Mouse (Mus musculus) myocyte (in vitro differentiated cells): Measurements from ENCODE around the gene Smoc2. TPM values are rescaled to one million over a fixed set of nuclear protein-coding genes. Genes with fewer than 3 reads are reported as not detected.

Source experiments
- H3K27me3 ChIP-seq: one replicate; pipeline ENCODE4 v1.6.1; 2011; ENCODE audit not compliant: control insufficient read depth, insufficient read depth, insufficient read length
- H3K36me3 ChIP-seq: one replicate; pipeline ENCODE4 v1.6.1; 2011; ENCODE audit not compliant: control insufficient read depth, insufficient read depth
- H3K4me2 ChIP-seq: one replicate; pipeline ENCODE4 v1.6.1; 2011; ENCODE audit warnings: low read depth, control low read depth
- H3K4me3 ChIP-seq: one replicate; pipeline ENCODE4 v1.5.1; 2011; ENCODE audit warnings: mild to moderate bottlenecking, control low read depth, moderate library complexity
- H3K79me2 ChIP-seq: one replicate; pipeline ENCODE4 v1.6.1; 2011; ENCODE audit not compliant: control insufficient read depth, insufficient read depth
- H3ac ChIP-seq: one replicate; pipeline ENCODE4 v1.6.1; 2011; ENCODE audit not compliant: control insufficient read depth, insufficient read length
- CEBPB ChIP-seq: IDR thresholded peaks from 2 replicates; pipeline ENCODE4 v1.6.1; 2011; ENCODE audit warnings: mild to moderate bottlenecking, moderate library complexity; ENCODE audit not compliant: poor library complexity, insufficient read depth, severe bottlenecking
- E2F4 ChIP-seq: IDR thresholded peaks from one replicate; pipeline ENCODE4 v1.6.1; 2011; ENCODE audit warnings: mild to moderate bottlenecking, control low read depth, moderate library complexity; ENCODE audit not compliant: insufficient read depth
- MAX ChIP-seq: IDR thresholded peaks from one replicate; pipeline ENCODE4 v1.6.1; 2011; ENCODE audit warnings: low read depth, mild to moderate bottlenecking, control low read depth
- MYOD1 ChIP-seq, 3 experiments: IDR thresholded peaks; one replicate each; pipeline ENCODE4 v1.6.1; 2011; ENCODE audit warnings: control low read depth in 2 of 3, low read depth in 2 of 3, mild to moderate bottlenecking in 2 of 3, moderate library complexity in 1 of 3; ENCODE audit not compliant: insufficient read length in 2 of 3, control insufficient read depth in 1 of 3
- MYOG ChIP-seq, 3 experiments: IDR thresholded peaks; one replicate each; pipeline ENCODE4 v1.6.1; 2011; ENCODE audit warnings: control low read depth in 2 of 3, low read depth in 2 of 3, mild to moderate bottlenecking in 2 of 3; ENCODE audit not compliant: insufficient read length in 2 of 3, control insufficient read depth in 1 of 3, insufficient read depth in 1 of 3
- POLR2A ChIP-seq: IDR thresholded peaks from one replicate; pipeline ENCODE4 v1.6.1; 2011; ENCODE audit warnings: low read depth, mild to moderate bottlenecking, control low read depth, moderate library complexity; ENCODE audit not compliant: insufficient read length
- POLR2AphosphoS2 ChIP-seq: IDR thresholded peaks from one replicate; pipeline ENCODE4 v1.6.1; 2011; ENCODE audit warnings: low read depth, control low read depth; ENCODE audit not compliant: insufficient read length
- REST ChIP-seq: IDR thresholded peaks from one replicate; pipeline ENCODE4 v1.6.1; 2011; ENCODE audit warnings: mild to moderate bottlenecking, control low read depth, moderate library complexity; ENCODE audit not compliant: insufficient read depth, insufficient read length
- SRF ChIP-seq: IDR thresholded peaks from one replicate; pipeline ENCODE4 v1.6.1; 2011; ENCODE audit warnings: low read depth; ENCODE audit not compliant: control insufficient read depth, insufficient read length
- TCF12 ChIP-seq: IDR thresholded peaks from one replicate; pipeline ENCODE4 v1.6.1; 2011; ENCODE audit warnings: mild to moderate bottlenecking, control low read depth; ENCODE audit not compliant: poor library complexity, insufficient read depth, severe bottlenecking
- TCF3 ChIP-seq: IDR thresholded peaks from one replicate; pipeline ENCODE4 v1.6.1; 2011; ENCODE audit warnings: low read depth, control low read depth; ENCODE audit not compliant: insufficient read length
- USF1 ChIP-seq: IDR thresholded peaks from one replicate; pipeline ENCODE4 v1.6.1; 2011; ENCODE audit warnings: low read depth, mild to moderate bottlenecking, control low read depth, moderate library complexity
- polyA plus RNA-seq: library from polyadenylated mRNA; unstranded; fragments of >200 nt; fragmentation: generic; extraction: Trizol; gene quantifications from one replicate; pipeline ENCODE4 v1.2.1, GENCODE M21; 2012; ENCODE audit warnings: missing spikeins

Smoc2 gene
- polyA plus RNA-seq, 1 experiment: 12.6 TPM

- no peaks in the 10 kb centered on the region for H3K36me3 ChIP-seq
- no peak for TF ChIP-seq MYOD1 (IDR thresholded peaks at IDR 0.05; ENCODE audit: control insufficient read depth in 1 of 3, insufficient read length in 2 of 3, low read depth in 2 of 3)
- no peak for TF ChIP-seq MAX
- no peak for TF ChIP-seq SRF
- no peak for TF ChIP-seq E2F4
- no peak for TF ChIP-seq CEBPB
- TF ChIP-seq POLR2AphosphoS2: no peak
- TF ChIP-seq MYOG (IDR thresholded peaks at IDR 0.05; ENCODE audit: control insufficient read depth in 1 of 3, insufficient read depth in 1 of 3, insufficient read length in 2 of 3, low read depth in 2 of 3): no peak
- TF ChIP-seq POLR2A: no peak
- no peak for TF ChIP-seq REST
- TF ChIP-seq USF1: no peak
- TF ChIP-seq TCF12: no peak
- TF ChIP-seq TCF3: no peak
- H3K4me3 ChIP-seq: no peak overlapping the region
- H3K27me3 ChIP-seq: no peaks in the 10 kb centered on the region
- H3K79me2 ChIP-seq: no peaks in the 10 kb centered on the region
- H3ac ChIP-seq: no peak overlapping the region
- H3K4me2 ChIP-seq: no peak overlapping the region
These were observed 51.2 kb downstream of the Smoc2 start for GRCm38 (mm10) chr17:14330498-14330897.

- peak overlapping the region; percentile 35 for H3K4me2 ChIP-seq
- no peaks in the 10 kb centered on the region for H3K79me2 ChIP-seq
- no peak overlapping the region for H3ac ChIP-seq
- H3K27me3 ChIP-seq: no peaks in the 10 kb centered on the region
- TF ChIP-seq E2F4: no peak
- TF ChIP-seq MYOG (IDR thresholded peaks at IDR 0.05; ENCODE audit: control insufficient read depth in 1 of 3, insufficient read depth in 1 of 3, insufficient read length in 2 of 3, low read depth in 2 of 3): peak in 2 of 3 experiments; percentile 33 to 40
- TF ChIP-seq MYOD1 (IDR thresholded peaks at IDR 0.05; ENCODE audit: control insufficient read depth in 1 of 3, insufficient read length in 2 of 3, low read depth in 2 of 3): peak in 2 of 3 experiments; percentile 64 to 84
- H3K36me3 ChIP-seq: no peaks in the 10 kb centered on the region
- no peak overlapping the region for H3K4me3 ChIP-seq
These were observed 60.7 kb downstream of the Smoc2 start for GRCm38 (mm10) chr17:14339932-14340557.

- Histone ChIP-seq H3K4me3 (no peak overlapping the region), H3K27me3 (no peaks in the 10 kb centered on the region), H3K4me2 (no peak overlapping the region), H3K79me2 (no peaks in the 10 kb centered on the region), H3ac (no peak overlapping the region), H3K36me3 (no peaks in the 10 kb centered on the region)
- TF ChIP-seq POLR2AphosphoS2 (no peak), TCF3 (no peak), MYOD1 (IDR thresholded peaks at IDR 0.05; ENCODE audit: control insufficient read depth in 1 of 3, insufficient read length in 2 of 3, low read depth in 2 of 3) (no peak), POLR2A (no peak), USF1 (no peak), E2F4 (no peak), MYOG (IDR thresholded peaks at IDR 0.05; ENCODE audit: control insufficient read depth in 1 of 3, insufficient read depth in 1 of 3, insufficient read length in 2 of 3, low read depth in 2 of 3) (no peak), REST (no peak), SRF (no peak), TCF12 (no peak), CEBPB (no peak), MAX (no peak)
These were observed 61.4 kb downstream of the Smoc2 start for GRCm38 (mm10) chr17:14340736-14341135.

- no peaks in the 10 kb centered on the region for H3K36me3 ChIP-seq
- H3K27me3 ChIP-seq: no peaks in the 10 kb centered on the region
- no peak for TF ChIP-seq TCF3
- TF ChIP-seq TCF12: no peak
- TF ChIP-seq MYOD1 (IDR thresholded peaks at IDR 0.05; ENCODE audit: control insufficient read depth in 1 of 3, insufficient read length in 2 of 3, low read depth in 2 of 3): no peak
- TF ChIP-seq MAX: no peak
- no peak for TF ChIP-seq SRF
- TF ChIP-seq CEBPB: no peak
- no peak for TF ChIP-seq POLR2A
- TF ChIP-seq E2F4: no peak
- no peak for TF ChIP-seq POLR2AphosphoS2
- no peak for TF ChIP-seq MYOG (IDR thresholded peaks at IDR 0.05; ENCODE audit: control insufficient read depth in 1 of 3, insufficient read depth in 1 of 3, insufficient read length in 2 of 3, low read depth in 2 of 3)
- TF ChIP-seq REST: no peak
- no peak for TF ChIP-seq USF1
- H3K79me2 ChIP-seq: no peaks in the 10 kb centered on the region
- no peak overlapping the region for H3K4me2 ChIP-seq
- H3K4me3 ChIP-seq: no peak overlapping the region
- H3ac ChIP-seq: no peak overlapping the region
These were observed 63.2 kb downstream of the Smoc2 start for GRCm38 (mm10) chr17:14342511-14342910.

- Histone ChIP-seq H3K4me3 (no peak overlapping the region), H3K79me2 (no peaks in the 10 kb centered on the region), H3K4me2 (no peak overlapping the region), H3K27me3 (no peaks in the 10 kb centered on the region), H3ac (no peak overlapping the region), H3K36me3 (no peaks in the 10 kb centered on the region)
- TF ChIP-seq TCF12: no peak
- no peak for TF ChIP-seq REST
- no peak for TF ChIP-seq SRF
- TF ChIP-seq USF1: no peak
- TF ChIP-seq POLR2AphosphoS2: no peak
- TF ChIP-seq TCF3: no peak
- TF ChIP-seq MYOD1 (IDR thresholded peaks at IDR 0.05; ENCODE audit: control insufficient read depth in 1 of 3, insufficient read length in 2 of 3, low read depth in 2 of 3): no peak
These were observed 64.1 kb downstream of the Smoc2 start for GRCm38 (mm10) chr17:14343442-14343841.
